Mouse (Mus musculus) liver, adult (tissue): Measurements from ENCODE around the gene 1700067K01Rik.

Experiments
- GATA4 ChIP-seq: IDR thresholded peaks from 2 replicates; pipeline ENCODE4 v1.6.1; 2014; ENCODE audit warnings: mild to moderate bottlenecking, low read length; ENCODE audit not compliant: insufficient replicate concordance

The 1700067K01Rik gene

DNA sequence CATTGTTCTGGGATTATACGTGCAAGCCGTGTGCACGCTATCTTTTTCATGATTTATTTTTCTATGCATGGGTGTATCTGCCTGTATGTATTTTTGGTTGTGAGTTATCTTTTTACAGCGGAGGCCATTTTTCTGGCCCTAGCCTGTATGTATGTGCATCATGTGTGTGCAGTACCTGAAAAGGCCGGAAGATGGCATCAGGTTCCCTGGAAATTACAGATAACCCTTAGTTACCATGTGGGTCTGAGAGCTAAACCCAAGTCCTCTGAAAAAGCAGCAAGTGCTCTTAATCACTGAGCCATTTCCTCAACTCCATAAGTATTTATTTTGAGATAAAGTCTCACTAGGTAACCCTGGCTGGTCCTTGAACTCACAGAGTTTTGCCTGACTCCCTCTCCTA is 51.9 kb downstream of the 1700067K01Rik start:
- TF ChIP-seq GATA4: no peak
